Mouse (Mus musculus): ENCODE measurements around the gene Lsm5. TPM values are rescaled to one million over a fixed set of nuclear protein-coding genes. Genes with fewer than 3 reads are reported as not detected.

Lsm5 gene
- 23.9 and 27.0 TPM in 2 replicates for total RNA-seq (2014; fragmentation: Nextera tagmentation)
- 190 and 193 TPM in 2 replicates for total RNA-seq (2017)
- polyA plus RNA-seq (2012) = 0.57 and 1.7 TPM in 2 replicates

DNA sequence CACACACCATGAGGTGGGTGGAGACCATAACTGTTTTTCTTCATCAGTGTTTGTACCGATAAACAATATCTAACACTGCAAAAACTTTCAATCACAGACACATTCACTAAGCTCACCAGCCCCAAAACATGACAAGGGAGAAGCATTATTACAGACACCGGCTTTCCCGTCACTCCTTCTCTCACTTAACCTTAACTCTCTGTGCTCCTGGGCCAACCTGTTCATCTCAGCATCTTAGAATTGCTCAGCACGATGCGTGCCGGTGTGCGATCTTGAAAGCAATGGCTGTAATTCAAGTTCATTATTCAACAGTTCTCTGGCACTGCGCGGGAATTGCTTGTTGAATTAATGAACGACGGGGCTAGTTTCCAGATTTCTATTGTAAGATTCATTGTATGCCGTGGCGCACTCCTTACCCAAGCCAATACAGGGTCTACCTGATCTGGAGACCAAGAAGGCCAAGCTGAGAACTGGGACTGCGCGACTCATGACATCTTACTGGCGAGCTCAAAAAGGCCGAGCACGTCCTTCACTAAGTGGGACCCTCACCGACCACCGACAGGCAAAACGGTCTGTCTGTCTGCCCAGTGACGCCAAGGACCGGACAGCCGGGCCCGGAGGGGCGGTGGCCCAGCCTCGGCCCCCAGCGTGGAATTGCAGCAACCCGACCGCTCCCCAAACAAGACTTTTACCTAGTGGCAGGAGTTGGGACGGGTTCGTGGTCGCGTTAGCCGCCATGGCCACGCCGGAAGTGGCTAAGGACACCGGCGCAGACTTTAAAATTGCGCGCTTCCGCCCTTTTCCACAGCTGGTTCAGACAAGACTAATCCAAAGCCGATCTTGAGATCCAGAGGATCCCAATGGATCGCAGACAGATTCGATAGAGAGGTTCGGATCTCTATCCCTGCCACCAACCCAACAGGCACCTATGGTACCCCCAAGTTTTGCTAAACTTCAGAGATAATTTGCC lies at the start of gene Lsm5:
Lsm5 (minus strand) TSS at position 780 of the 970 bp plus-strand sequence.
- Histone ChIP-seq H3K9me3 (replicated peaks) (no peaks in the 10 kb centered on the region), H3K4me3 (ENCODE audit: low read depth, low read length) (peak within 1 kb of the TSS; percentile 94), H3K36me3 (replicated peaks) (peaks cover 13% of the 10 kb centered on the region), H3K27me3 (ENCODE audit: insufficient read depth, low read length) (no peaks in the 10 kb centered on the region), H3K4me1 (ENCODE audit: insufficient read depth, low read depth, low read length) (peaks cover 8% of the 10 kb centered on the region)
- ATAC-seq (ENCODE audit: extremely low read depth, insufficient number of reproducible peaks, low FRiP score, poor library complexity, severe bottlenecking) (peak; percentile 90), DNase-seq (ENCODE audit: low spot score) (peak; percentile 55)
- no peak for TF ChIP-seq TAL1 (conservative IDR thresholded peaks at IDR 0.05; ENCODE audit: low read depth, low read length)
- no peak for TF ChIP-seq CTCF (IDR thresholded peaks at IDR 0.05; ENCODE audit: low read depth, low read length)
- TF ChIP-seq POLR2AphosphoS5 (IDR thresholded peaks at IDR 0.05; ENCODE audit: insufficient replicate concordance, low read depth, low read length) = no peak
- no peak for TF ChIP-seq GATA2 (IDR thresholded peaks at IDR 0.05; ENCODE audit: borderline replicate concordance, low read depth, low read length)

DNA sequence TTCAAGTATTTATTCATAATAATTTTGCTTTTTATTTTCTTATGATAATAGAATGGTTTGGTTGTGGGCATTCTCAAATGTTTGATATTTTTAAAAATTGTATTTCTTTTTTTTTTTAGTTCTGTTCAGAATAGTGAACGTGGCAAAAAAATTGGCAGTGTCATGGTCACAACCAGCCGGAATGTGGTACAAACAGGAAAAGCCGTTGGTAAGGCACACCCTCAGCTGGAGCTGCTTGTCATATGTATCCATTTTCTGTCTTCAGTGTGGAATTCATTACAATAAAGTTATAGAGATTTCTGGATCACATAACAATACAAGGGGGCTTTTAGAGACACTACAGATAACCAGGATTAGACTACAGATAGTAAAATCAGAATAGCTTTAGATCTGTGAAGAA lies 49.2 kb upstream of the Lsm5 start:
- TF ChIP-seq GATA1 (IDR thresholded peaks at IDR 0.05; ENCODE audit: borderline replicate concordance, low read length) (no peak), POLR2AphosphoS5 (IDR thresholded peaks at IDR 0.05; ENCODE audit: insufficient replicate concordance, low read depth, low read length) (no peak), TAL1 (conservative IDR thresholded peaks at IDR 0.05; ENCODE audit: low read depth, low read length) (no peak)
- peaks cover 53% of the 10 kb centered on the region for H3K36me3 ChIP-seq (replicated peaks)
- ATAC-seq (ENCODE audit: extremely low read depth, insufficient number of reproducible peaks, low FRiP score, poor library complexity, severe bottlenecking) = no peak

GRCm38 (mm10) chr6:56745950-56746543 lies 41.5 kb upstream of the Lsm5 start:
- no peak for TF ChIP-seq GATA2 (IDR thresholded peaks at IDR 0.05; ENCODE audit: borderline replicate concordance, low read depth, low read length)
- no peak for TF ChIP-seq GATA1 (IDR thresholded peaks at IDR 0.05; ENCODE audit: borderline replicate concordance, low read length)
- no peak for TF ChIP-seq CTCF (IDR thresholded peaks at IDR 0.05; ENCODE audit: low read depth, low read length)
- TF ChIP-seq TAL1 (conservative IDR thresholded peaks at IDR 0.05; ENCODE audit: low read depth, low read length) = no peak
- no peak for TF ChIP-seq POLR2AphosphoS5 (IDR thresholded peaks at IDR 0.05; ENCODE audit: insufficient replicate concordance, low read depth, low read length)
- no peak for DNase-seq (ENCODE audit: low spot score)
- H3K36me3 ChIP-seq (replicated peaks) = peaks cover 28% of the 10 kb centered on the region
- H3K9me3 ChIP-seq (replicated peaks) = no peaks in the 10 kb centered on the region
- no peak overlapping the region for H3K4me3 ChIP-seq (ENCODE audit: low read depth, low read length)
- no peaks in the 10 kb centered on the region for H3K27me3 ChIP-seq (ENCODE audit: insufficient read depth, low read length)
- H3K4me1 ChIP-seq (ENCODE audit: insufficient read depth, low read depth, low read length) = no peaks in the 10 kb centered on the region; the same call in 1 of the 2 replicates
- ATAC-seq (ENCODE audit: extremely low read depth, insufficient number of reproducible peaks, low FRiP score, poor library complexity, severe bottlenecking) = no peak

More for the DNA sequence above, 49.2 kb upstream of the Lsm5 start:
- no peaks in the 10 kb centered on the region for H3K4me1 ChIP-seq (ENCODE audit: insufficient read depth, low read depth, low read length)
- DNase-seq (ENCODE audit: low spot score) = no peak
- no peaks in the 10 kb centered on the region for H3K27me3 ChIP-seq (ENCODE audit: insufficient read depth, low read length)
- H3K4me3 ChIP-seq (ENCODE audit: low read depth, low read length) = no peak overlapping the region
- H3K9me3 ChIP-seq (replicated peaks) = no peaks in the 10 kb centered on the region

- H3K27me3 ChIP-seq (ENCODE audit: insufficient read depth, low read length) = no peaks in the 10 kb centered on the region
- TF ChIP-seq GATA2 (IDR thresholded peaks at IDR 0.05; ENCODE audit: borderline replicate concordance, low read depth, low read length) (no peak), TAL1 (conservative IDR thresholded peaks at IDR 0.05; ENCODE audit: low read depth, low read length) (no peak), POLR2AphosphoS5 (IDR thresholded peaks at IDR 0.05; ENCODE audit: insufficient replicate concordance, low read depth, low read length) (no peak), GATA1 (IDR thresholded peaks at IDR 0.05; ENCODE audit: borderline replicate concordance, low read length) (no peak), CTCF (IDR thresholded peaks at IDR 0.05; ENCODE audit: low read depth, low read length) (no peak)
- H3K9me3 ChIP-seq (replicated peaks) = no peaks in the 10 kb centered on the region
- no peak for ATAC-seq (ENCODE audit: extremely low read depth, insufficient number of reproducible peaks, low FRiP score, poor library complexity, severe bottlenecking)
- peaks cover 73% of the 10 kb centered on the region for H3K36me3 ChIP-seq (replicated peaks)
- H3K4me1 ChIP-seq (ENCODE audit: insufficient read depth, low read depth, low read length) = no peaks in the 10 kb centered on the region
- DNase-seq (ENCODE audit: low spot score) = no peak
- no peak overlapping the region for H3K4me3 ChIP-seq (ENCODE audit: low read depth, low read length)
These were observed 28.0 kb upstream of the Lsm5 start for GRCm38 (mm10) chr6:56732545-56732944.

- DNase-seq (ENCODE audit: low spot score) (no peak), ATAC-seq (ENCODE audit: extremely low read depth, insufficient number of reproducible peaks, low FRiP score, poor library complexity, severe bottlenecking) (no peak)
- TF ChIP-seq TAL1 (conservative IDR thresholded peaks at IDR 0.05; ENCODE audit: low read depth, low read length) (no peak), CTCF (IDR thresholded peaks at IDR 0.05; ENCODE audit: low read depth, low read length) (no peak), POLR2AphosphoS5 (IDR thresholded peaks at IDR 0.05; ENCODE audit: insufficient replicate concordance, low read depth, low read length) (no peak), GATA1 (IDR thresholded peaks at IDR 0.05; ENCODE audit: borderline replicate concordance, low read length) (no peak), GATA2 (IDR thresholded peaks at IDR 0.05; ENCODE audit: borderline replicate concordance, low read depth, low read length) (no peak)
- Histone ChIP-seq H3K27me3 (ENCODE audit: insufficient read depth, low read length) (no peaks in the 10 kb centered on the region), H3K4me3 (ENCODE audit: low read depth, low read length) (no peak overlapping the region), H3K9me3 (replicated peaks) (no peaks in the 10 kb centered on the region), H3K4me1 (ENCODE audit: insufficient read depth, low read depth, low read length) (peaks cover 9% of the 10 kb centered on the region), H3K36me3 (replicated peaks) (peaks cover 24% of the 10 kb centered on the region)
These were observed 16.4 kb upstream of the Lsm5 start for GRCm38 (mm10) chr6:56720877-56721276.

DNA sequence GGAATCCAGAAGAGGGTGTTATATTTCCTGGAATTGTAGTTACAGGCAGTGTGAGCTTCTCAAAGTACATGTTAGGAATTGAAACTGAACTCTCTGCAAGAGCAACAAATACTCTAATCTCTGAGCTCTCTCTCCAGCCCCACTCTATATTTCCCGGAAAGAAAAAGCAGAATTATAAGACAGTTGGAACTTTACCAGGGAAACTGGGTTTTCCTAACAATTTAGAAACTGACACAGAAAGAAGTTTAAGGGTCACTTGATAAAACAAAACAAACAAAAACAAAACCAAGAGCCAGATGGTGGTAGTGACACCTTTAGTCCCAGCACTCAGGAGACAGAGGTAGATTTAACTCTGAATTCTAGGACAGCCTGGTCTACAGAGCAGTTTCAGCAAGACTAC lies 14.6 kb upstream of the Lsm5 start:
- Histone ChIP-seq H3K4me3 (ENCODE audit: low read depth, low read length) (no peak overlapping the region), H3K27me3 (ENCODE audit: insufficient read depth, low read length) (no peaks in the 10 kb centered on the region), H3K9me3 (replicated peaks) (no peaks in the 10 kb centered on the region), H3K36me3 (replicated peaks) (peaks cover 14% of the 10 kb centered on the region), H3K4me1 (ENCODE audit: insufficient read depth, low read depth, low read length) (peaks cover 14% of the 10 kb centered on the region)
- no peak for DNase-seq (ENCODE audit: low spot score)
- no peak for ATAC-seq (ENCODE audit: extremely low read depth, insufficient number of reproducible peaks, low FRiP score, poor library complexity, severe bottlenecking)
- TF ChIP-seq GATA1 (IDR thresholded peaks at IDR 0.05; ENCODE audit: borderline replicate concordance, low read length) (no peak), GATA2 (IDR thresholded peaks at IDR 0.05; ENCODE audit: borderline replicate concordance, low read depth, low read length) (no peak), TAL1 (conservative IDR thresholded peaks at IDR 0.05; ENCODE audit: low read depth, low read length) (no peak), CTCF (IDR thresholded peaks at IDR 0.05; ENCODE audit: low read depth, low read length) (no peak), POLR2AphosphoS5 (IDR thresholded peaks at IDR 0.05; ENCODE audit: insufficient replicate concordance, low read depth, low read length) (no peak)
